Mouse (Mus musculus) heart, postnatal 25 days (tissue): ENCODE results near the gene Atp6v1f. TPM values are rescaled to one million over a fixed set of nuclear protein-coding genes. Genes with fewer than 3 reads are reported as not detected.

ENCODE experiments used
- DNase-seq: peaks from one replicate; pipeline ENCODE4 v3.0.0; 2022; ENCODE audit warnings: low spot score
- intact Hi-C: fragments of 180-260 bp; cut with DNase I; formaldehyde crosslinking; loops from one replicate; pipeline ENCODE4 v1.15.1; 2025
- total RNA-seq, 2 experiments: library from RNA; stranded (reverse); gene quantifications; 2 replicates each; pipeline ENCODE4 v1.2.3; 2021

Gene Atp6v1f
- total RNA-seq, 2 experiments from 2014 or later: 99.3 to 109 TPM

GRCm38 (mm10) chr6:29449858-29450257 lies 17.7 kb upstream of the Atp6v1f start:
- intact Hi-C loops: no loop called here
- no peak for DNase-seq

GRCm38 (mm10) chr6:29450667-29451066 lies 16.9 kb upstream of the Atp6v1f start:
- intact Hi-C loops: no loop called here
- DNase-seq: no peak

DNA sequence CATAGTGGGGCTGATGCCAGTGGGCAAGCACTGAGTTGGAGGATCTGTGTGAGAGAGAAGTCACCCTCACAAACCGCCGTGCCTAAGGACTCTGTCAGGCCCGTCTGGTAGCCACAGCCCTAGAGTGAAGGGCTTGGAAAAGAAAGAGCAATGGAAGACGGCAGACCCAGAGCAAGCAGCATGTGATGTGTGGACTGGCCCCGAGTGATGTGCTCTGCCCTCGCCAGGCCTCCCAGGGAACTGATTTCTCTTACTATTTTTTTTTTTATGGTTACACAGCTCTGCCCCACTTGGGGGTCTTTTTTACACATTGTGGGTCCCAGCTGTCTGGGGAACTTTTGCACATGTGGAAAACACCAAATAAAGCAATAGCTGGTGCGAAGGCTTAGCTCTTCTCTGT lies 6.0 kb upstream of the Atp6v1f start:
- DNase-seq: no peak

GRCm38 (mm10) chr6:29463388-29463787 lies 4.1 kb upstream of the Atp6v1f start:
- intact Hi-C loops: no loop called here
- DNase-seq: no peak

More for the DNA sequence above, 6.0 kb upstream of the Atp6v1f start:
- intact Hi-C loops: no loop called here

GRCm38 (mm10) chr6:29468851-29469250 lies 1.3 kb downstream of the Atp6v1f start:
- DNase-seq: no peak
- intact Hi-C loops: no loop called here

GRCm38 (mm10) chr6:29471137-29471536 lies 3.6 kb downstream of the Atp6v1f start, which contains the start of gene Atp6v1fnb:
Gene Atp6v1fnb (plus strand): TSS chr6:29471437.
- DNase-seq: no peak
- intact Hi-C loops: no loop called here

GRCm38 (mm10) chr6:29473941-29474691 lies 6.6 kb downstream of the Atp6v1f start:
- DNase-seq: peak; percentile 52
- intact Hi-C loops: no loop called here

- no peak for DNase-seq
- intact Hi-C loops: no loop called here
Observed at GRCm38 (mm10) chr6:29474736-29475135, 7.2 kb downstream of the Atp6v1f start.

DNA sequence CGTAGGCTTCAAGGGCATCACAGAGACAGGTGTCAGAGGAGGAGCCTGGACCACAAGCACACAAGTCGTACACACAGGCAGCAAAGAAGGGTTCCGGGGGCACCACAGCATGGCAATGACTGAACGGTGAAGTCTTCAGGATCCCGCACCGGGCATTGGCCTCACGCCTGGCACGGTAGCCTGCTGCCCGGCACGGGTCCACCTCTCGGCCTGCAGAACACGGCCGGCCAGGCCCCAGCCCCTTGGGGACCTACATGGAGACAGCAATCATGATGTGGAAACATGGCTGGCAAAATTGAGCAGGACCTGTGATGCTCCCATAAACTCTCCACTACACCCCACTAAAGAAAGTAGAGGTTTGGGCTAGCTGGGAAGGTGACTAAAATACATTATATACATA lies 15.2 kb downstream of the Atp6v1f start:
- intact Hi-C loops: loop anchor here (5.0 kb wide), 1 partner anchor 90 kb away; no protein-coding TSS in a partner anchor
- no peak for DNase-seq

DNA sequence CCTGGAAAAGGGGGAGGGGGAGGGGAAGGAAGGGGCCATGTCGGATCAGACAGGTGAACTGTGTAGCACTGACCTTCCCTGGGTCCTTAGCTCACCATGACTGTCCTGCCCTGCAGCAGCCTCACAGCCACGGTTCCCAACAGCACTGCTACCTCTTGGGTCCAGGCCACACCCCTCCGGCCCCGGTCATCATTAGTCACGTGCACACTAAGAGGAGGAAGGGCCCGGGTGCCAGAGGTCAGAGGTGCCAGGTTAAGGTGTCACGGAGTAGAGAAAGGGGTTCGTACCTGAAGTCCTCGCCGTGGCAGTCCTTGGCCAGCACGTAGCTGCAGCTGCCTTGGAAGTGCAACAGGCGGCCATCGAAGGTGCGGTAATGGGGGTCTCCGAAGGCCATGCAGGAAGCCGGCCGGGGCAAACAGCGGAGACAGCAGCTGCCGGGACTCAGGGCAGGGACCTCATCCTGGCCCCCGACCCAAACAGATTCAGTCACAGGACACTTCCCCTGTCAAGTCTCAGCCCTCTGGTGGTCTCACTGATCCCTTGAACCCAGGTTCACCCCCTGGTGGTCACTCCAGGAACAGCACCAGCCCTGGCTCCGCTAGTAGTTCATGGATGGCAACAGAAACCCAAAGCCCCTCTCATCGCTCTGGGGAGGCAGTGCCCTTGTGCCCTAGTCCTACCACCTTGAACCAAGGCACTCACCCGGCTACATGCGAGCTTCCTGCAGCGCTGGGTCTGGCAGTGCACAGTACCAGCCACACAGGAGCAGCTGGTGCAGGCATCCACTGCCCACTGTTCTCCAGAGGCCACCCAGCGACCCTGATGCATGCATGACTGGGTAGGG lies 17.4 kb downstream of the Atp6v1f start:
- intact Hi-C loops: loop anchor here (5.0 kb wide), 1 partner anchor 93 kb away; no protein-coding TSS in a partner anchor
- no peak for DNase-seq

DNA sequence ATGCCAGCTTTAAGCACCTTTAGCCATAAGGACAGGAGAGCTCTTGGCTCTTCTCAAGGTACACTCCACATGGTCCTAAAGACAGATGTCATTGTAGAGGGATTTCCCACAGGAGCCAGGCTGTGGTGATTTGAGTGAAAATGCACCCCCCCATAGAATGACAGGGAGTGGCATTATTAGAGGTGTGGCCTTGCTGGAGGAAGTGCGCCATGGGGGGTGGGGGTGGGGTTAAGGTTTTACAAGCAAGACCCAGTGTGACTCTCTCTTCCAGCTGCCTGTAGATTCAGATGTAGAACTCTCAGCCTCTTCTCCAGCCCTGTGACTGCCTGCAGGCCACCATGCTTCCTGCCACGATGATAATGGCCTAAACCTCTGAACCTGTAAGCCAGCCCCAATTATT lies 18.4 kb downstream of the Atp6v1f start:
- intact Hi-C loops: no loop called here

DNA sequence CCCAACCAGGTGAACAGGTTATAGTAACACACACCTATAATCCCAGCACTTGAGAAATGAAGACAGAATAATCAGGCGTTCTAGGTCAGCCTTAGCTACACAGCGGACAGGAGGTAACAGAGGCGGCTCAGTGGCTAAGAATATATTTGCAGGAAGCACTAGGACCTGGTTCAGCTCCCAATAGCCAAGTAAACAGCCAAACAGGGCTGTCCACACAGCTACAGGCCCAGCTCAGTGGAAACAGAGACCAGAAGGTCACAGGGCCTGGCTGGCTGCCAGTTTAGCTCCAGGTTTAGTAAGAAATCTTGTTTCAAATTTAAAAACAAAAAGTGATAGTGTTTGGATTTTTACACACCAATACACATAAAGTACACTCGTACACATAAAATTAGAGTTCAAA lies 26.6 kb downstream of the Atp6v1f start:
- DNase-seq: no peak
- intact Hi-C loops: no loop called here

More for the DNA sequence above, 18.4 kb downstream of the Atp6v1f start:
- no peak for DNase-seq

DNA sequence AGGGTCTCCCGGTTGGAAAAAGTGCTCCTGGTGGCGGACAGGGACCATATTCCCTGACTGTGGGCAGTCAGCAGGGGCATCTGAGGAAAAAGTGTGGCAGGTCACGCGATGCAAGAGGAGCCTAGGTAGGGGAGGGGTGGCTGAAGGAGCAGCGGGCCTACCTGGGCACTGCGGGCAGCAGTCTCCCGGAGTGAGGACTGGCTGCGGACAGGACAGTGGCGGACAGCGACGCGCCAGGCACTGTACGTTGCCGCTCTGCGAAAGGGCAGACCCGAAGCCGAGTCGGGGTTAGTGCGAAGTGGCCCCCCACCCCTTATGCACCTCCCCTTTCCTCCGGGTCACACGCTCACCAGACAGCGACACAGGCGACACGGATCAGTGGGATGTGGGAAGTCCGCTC lies 28.8 kb downstream of the Atp6v1f start:
- intact Hi-C loops: no loop called here
- no peak for DNase-seq

DNA sequence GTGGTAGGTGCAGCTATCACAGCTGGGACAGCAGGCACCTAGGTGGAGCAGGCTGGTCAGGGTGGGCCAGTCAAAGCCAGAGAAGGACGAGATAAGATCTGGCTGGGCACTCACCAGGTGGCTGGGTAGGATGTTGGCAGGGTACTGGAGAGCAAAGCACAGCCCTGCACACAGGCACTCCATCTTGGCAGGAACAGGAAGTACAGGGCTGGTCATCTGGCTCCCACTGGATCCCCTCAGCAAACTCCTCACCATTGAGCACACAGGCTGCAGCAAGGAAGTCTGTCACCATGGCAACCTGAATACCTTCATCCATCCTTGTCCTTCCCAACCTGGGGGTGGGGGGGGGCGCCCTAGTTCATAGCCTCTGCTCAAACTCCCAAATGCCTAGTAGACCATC lies 30.3 kb downstream of the Atp6v1f start:
- intact Hi-C loops: no loop called here
- DNase-seq: no peak

GRCm38 (mm10) chr6:29500177-29500576 lies 32.7 kb downstream of the Atp6v1f start:
- intact Hi-C loops: no loop called here
- DNase-seq: no peak

DNA sequence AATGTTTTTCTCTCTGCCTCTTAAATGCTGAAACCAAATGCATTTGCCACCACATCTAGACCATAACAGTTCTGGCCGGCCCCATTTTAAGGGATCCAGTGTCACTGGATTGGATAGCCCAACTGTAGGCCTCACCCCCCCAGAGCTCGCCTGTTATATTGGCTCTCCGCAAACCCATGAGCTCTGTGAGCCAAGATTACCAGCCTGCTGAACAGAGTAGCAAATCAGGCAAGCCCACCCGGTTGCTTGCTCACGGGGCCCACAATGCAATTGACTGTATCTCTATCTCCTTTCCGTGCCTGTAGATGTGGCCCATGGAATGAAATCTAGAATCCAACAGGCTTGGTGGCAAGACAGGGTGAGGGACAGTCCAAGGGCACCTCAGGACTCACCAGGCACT lies 33.3 kb downstream of the Atp6v1f start:
- DNase-seq: no peak
- intact Hi-C loops: no loop called here

- intact Hi-C loops: no loop called here
- no peak for DNase-seq
Observed at GRCm38 (mm10) chr6:29501599-29501998, 34.1 kb downstream of the Atp6v1f start.

DNA sequence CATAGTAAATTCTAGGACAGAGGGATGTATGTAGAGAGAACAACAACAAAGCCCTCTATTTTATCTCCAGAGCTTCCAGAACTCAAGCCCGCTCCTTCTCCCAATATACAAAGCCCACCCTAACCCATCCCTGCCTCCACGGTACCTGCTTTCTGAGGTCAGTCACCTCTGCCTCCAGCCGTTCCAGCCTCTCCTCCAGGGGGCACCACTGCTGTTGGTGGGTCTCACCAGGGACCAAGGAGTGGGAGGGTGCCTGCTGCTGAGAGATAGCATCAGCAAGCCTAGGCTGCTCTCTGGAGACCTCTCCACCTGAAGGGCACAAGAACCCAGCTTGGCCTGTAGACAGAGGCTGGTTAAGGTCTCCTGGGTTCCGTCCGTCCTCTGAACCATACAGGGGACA lies 38.0 kb downstream of the Atp6v1f start:
- intact Hi-C loops: no loop called here
- DNase-seq: no peak

- intact Hi-C loops: no loop called here
Observed at GRCm38 (mm10) chr6:29506834-29507233, 39.3 kb downstream of the Atp6v1f start.

DNA sequence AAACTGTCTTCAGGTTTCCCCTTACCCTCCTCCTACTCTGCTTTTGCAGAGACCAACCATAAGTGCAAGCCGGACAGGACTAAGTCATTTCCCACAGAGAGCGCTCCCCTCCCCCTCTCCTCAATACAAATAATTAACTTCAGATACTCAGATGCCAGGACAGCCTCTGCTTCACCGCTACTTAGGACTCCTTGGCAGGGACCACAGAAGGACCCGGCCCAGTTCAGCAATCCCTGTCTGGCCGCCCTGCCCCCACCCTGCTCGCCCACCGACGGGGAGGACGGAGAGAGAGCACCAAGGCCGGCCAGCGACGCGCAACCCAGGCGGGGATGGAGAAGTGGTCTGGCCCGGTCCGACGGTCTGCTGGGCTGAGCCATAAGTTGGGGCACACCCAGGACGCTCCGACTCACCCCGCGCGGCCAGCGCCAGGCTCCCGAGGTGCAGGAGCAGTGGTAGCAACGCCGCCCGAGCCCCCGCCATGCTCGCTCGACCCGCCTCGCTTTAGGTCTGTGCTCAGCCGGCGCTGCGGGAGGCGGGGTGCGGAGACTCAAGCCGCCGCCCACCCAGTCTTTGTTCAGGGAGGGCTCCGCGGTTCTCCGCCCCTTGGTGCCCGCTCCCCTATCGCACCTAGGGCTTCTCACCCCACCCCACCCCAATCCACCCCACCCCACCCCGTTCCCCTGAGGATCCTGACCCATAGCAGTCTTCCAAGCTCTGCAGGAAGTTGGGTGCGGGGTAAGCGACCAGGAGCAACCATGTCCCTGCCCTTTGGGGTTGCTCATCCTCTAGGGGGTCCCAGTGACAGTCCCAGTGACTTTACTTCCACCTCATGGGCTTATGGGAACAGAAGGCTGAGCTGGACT lies 40.2 kb downstream of the Atp6v1f start, which contains the start of gene Kcp:
TSS of gene Kcp (minus strand) at position 506 of the 863 bp plus-strand sequence.
- no peak for DNase-seq
- intact Hi-C loops: no loop called here

More at GRCm38 (mm10) chr6:29506834-29507233, 39.3 kb downstream of the Atp6v1f start:
- DNase-seq: no peak
